Mouse (Mus musculus): ENCODE measurements at regions not wholly inside any gene's neighbourhood (a gene's known extent, or its start where the extent isn't known, plus 50 kb on each side); places are given as distances from the start of the nearest gene placed in this dataset.
A peak's percentile ranks its signal among the peaks of the same experiment; 100 is the strongest.
"Not testable (repeated sequence)": the region's sequence is repeated elsewhere in the genome, so short reads cannot be mapped to it uniquely, and the experiment has no call there.

DNA sequence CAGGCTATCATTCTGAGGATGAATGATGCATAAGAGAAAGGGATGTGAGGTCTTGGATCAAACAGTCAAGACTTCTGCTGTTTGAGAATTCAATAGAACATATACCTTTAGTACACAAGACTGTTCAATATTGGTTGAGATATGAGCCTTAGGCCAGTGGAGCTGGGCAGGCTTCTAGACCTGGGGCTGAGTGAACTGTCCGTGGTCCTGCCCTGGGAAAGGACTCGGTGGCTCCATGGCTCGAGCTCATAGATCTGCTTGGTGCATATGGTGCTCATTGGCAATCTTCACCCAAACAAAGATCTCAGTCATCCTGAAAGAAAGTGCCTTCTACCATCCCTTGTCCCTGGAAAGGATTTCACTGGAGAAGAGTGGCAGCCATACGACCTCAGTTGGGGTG is 233.7 kb downstream of the Glrx3 start:
- TF ChIP-seq CTCF (IDR thresholded peaks at IDR 0.05; ENCODE audit: low read depth): no peak
- DNase-seq (ENCODE audit: low spot score) (peak; percentile 49), ATAC-seq (replicated peaks; ENCODE audit: low FRiP score, low read depth) (no peak)
- Histone ChIP-seq H3K9me3 (replicated peaks; ENCODE audit: low read length) (no peaks in the 10 kb centered on the region), H3K27ac (no peak overlapping the region), H3K27me3 (ENCODE audit: insufficient read depth, low read length) (no peaks in the 10 kb centered on the region), H3K36me3 (ENCODE audit: insufficient read depth, low read length) (no peaks in the 10 kb centered on the region), H3K4me1 (replicated peaks; ENCODE audit: insufficient read depth, low read length) (no peaks in the 10 kb centered on the region), H3K4me3 (replicated peaks; ENCODE audit: low read depth, low read length) (no peak overlapping the region), H3K9ac (ENCODE audit: low read depth, low read length) (no peak overlapping the region), H3K4me2 (ENCODE audit: low read length) (no peak overlapping the region)
- WGBS: 65% methylated on average over 4 of the region's 4 CpGs

DNA sequence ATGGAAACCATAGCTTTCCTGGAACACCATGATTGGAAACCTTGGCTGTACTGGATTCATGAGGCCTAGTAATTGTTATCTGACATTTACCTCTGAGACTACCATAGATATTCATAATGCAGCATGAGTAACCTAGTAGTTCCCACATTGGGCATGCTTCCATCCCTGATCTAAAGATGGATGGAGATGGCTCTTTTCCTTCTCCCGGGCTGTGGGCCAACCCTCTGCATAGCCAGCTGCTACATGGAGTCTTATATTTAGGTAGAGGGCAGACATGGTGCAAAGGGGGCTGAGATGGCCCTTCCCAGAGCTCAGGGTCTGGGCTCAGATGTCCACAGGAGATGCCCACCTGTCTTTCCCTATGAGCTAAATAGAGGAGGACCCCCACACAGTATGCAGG is 237.2 kb downstream of the Glrx3 start:
- ATAC-seq (replicated peaks; ENCODE audit: low FRiP score, low read depth): no peak
- Histone ChIP-seq H3K27me3 (ENCODE audit: insufficient read depth, low read length) (no peaks in the 10 kb centered on the region), H3K4me3 (replicated peaks; ENCODE audit: low read depth, low read length) (no peak overlapping the region), H3K36me3 (ENCODE audit: insufficient read depth, low read length) (no peaks in the 10 kb centered on the region), H3K9ac (ENCODE audit: low read depth, low read length) (no peak overlapping the region), H3K4me2 (ENCODE audit: low read length) (no peak overlapping the region), H3K9me3 (replicated peaks; ENCODE audit: low read length) (no peaks in the 10 kb centered on the region), H3K4me1 (replicated peaks; ENCODE audit: insufficient read depth, low read length) (no peaks in the 10 kb centered on the region), H3K27ac (no peak overlapping the region)
- TF ChIP-seq CTCF (IDR thresholded peaks at IDR 0.05; ENCODE audit: low read depth): no peak
- DNase-seq (ENCODE audit: low spot score): no peak
- 96% methylated on average over 1 of the region's 1 CpGs for WGBS

DNA sequence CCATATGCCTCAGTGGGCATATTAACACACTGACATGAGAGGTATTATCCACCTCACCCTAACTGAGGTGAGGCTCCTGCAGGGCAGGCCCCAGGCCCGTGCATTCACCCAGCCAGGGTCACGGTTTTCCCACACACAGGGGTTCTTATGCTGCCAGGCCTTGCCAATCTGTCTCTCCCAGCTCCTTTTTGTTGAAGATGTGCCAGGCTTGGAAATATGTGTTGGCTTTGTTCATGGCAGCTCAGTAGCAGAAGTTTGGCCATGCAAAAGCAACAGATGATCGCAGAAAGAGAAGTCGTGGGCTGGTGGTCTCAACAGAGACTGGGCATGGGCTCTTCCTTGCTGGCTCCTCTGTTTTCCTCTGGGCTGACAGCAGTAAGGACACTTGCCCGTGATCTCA is 238.0 kb downstream of the Glrx3 start:
- no peak for DNase-seq (ENCODE audit: low spot score)

DNA sequence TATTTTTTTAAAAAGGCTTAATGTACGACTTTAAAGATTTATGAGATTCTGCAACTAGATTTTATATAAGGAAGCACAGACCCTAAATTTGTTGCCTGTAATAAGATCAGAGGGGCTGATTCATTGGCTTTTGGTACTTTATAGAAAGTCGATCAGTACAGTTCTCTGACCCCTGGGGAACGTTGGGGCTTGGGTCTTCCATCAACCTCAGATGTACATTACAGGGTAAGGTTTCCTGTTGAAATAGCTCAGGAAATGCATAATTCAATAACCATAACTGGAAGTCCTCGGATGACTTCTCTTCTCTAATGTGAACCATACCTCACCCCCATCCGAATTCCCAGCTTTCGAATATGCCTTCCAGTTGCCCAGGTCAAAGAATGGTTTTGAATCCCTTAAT is 247.4 kb downstream of the Glrx3 start:
- ATAC-seq (replicated peaks; ENCODE audit: low FRiP score, low read depth): no peak
- no peak overlapping the region for H3K4me2 ChIP-seq (ENCODE audit: low read length)
- no peak for TF ChIP-seq CTCF (IDR thresholded peaks at IDR 0.05; ENCODE audit: low read depth)
- H3K9me3 ChIP-seq (replicated peaks; ENCODE audit: low read length): no peaks in the 10 kb centered on the region
- H3K36me3 ChIP-seq (ENCODE audit: insufficient read depth, low read length): no peaks in the 10 kb centered on the region
- H3K4me1 ChIP-seq (replicated peaks; ENCODE audit: insufficient read depth, low read length): no peaks in the 10 kb centered on the region
- H3K9ac ChIP-seq (ENCODE audit: low read depth, low read length): no peak overlapping the region
- H3K27me3 ChIP-seq (ENCODE audit: insufficient read depth, low read length): no peaks in the 10 kb centered on the region
- 26% methylated on average over 6 of the region's 6 CpGs for WGBS
- DNase-seq (ENCODE audit: low spot score): no peak
- no peak overlapping the region for H3K27ac ChIP-seq
- H3K4me3 ChIP-seq (replicated peaks; ENCODE audit: low read depth, low read length): no peak overlapping the region

More for the DNA sequence above, 238.0 kb downstream of the Glrx3 start:
- 88% methylated on average over 5 of the region's 5 CpGs for WGBS
- Histone ChIP-seq H3K27ac (no peak overlapping the region), H3K4me1 (replicated peaks; ENCODE audit: insufficient read depth, low read length) (no peaks in the 10 kb centered on the region), H3K36me3 (ENCODE audit: insufficient read depth, low read length) (no peaks in the 10 kb centered on the region), H3K27me3 (ENCODE audit: insufficient read depth, low read length) (no peaks in the 10 kb centered on the region), H3K4me2 (ENCODE audit: low read length) (no peak overlapping the region), H3K4me3 (replicated peaks; ENCODE audit: low read depth, low read length) (no peak overlapping the region), H3K9ac (ENCODE audit: low read depth, low read length) (no peak overlapping the region), H3K9me3 (replicated peaks; ENCODE audit: low read length) (no peaks in the 10 kb centered on the region)
- TF ChIP-seq CTCF (IDR thresholded peaks at IDR 0.05; ENCODE audit: low read depth): no peak
- ATAC-seq (replicated peaks; ENCODE audit: low FRiP score, low read depth): no peak

DNA sequence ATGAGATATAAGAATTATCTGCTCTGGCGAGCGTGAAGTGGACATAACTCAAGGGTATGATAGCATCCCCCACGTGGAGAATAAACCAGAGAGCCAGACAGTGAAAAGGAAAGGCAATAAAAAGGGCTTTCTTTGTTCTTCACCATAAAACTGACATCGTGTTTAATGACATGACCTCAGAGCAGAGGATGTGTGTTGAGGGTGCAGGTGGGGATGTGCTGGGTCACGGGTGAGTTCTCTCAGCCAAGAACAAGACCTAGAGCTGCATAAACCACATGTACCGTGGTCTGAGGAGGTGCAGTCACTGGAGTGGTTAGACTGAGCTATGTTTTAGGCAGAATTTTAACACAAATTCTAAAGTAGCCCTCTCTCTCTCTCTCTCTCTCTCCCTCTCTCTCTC is 247.9 kb downstream of the Glrx3 start:
- no peak overlapping the region for H3K27ac ChIP-seq
- H3K4me3 ChIP-seq (replicated peaks; ENCODE audit: low read depth, low read length): no peak overlapping the region
- 13% methylated on average over 6 of the region's 6 CpGs for WGBS
- H3K27me3 ChIP-seq (ENCODE audit: insufficient read depth, low read length): no peaks in the 10 kb centered on the region
- H3K4me2 ChIP-seq (ENCODE audit: low read length): no peak overlapping the region
- TF ChIP-seq CTCF (IDR thresholded peaks at IDR 0.05; ENCODE audit: low read depth): no peak
- no peaks in the 10 kb centered on the region for H3K9me3 ChIP-seq (replicated peaks; ENCODE audit: low read length)
- no peaks in the 10 kb centered on the region for H3K4me1 ChIP-seq (replicated peaks; ENCODE audit: insufficient read depth, low read length)
- peak; percentile 65; the same call in 1 of the 2 replicates for ATAC-seq (replicated peaks; ENCODE audit: low FRiP score, low read depth)
- H3K9ac ChIP-seq (ENCODE audit: low read depth, low read length): no peak overlapping the region
- peak; percentile 53 for DNase-seq (ENCODE audit: low spot score)
- no peaks in the 10 kb centered on the region for H3K36me3 ChIP-seq (ENCODE audit: insufficient read depth, low read length)

DNA sequence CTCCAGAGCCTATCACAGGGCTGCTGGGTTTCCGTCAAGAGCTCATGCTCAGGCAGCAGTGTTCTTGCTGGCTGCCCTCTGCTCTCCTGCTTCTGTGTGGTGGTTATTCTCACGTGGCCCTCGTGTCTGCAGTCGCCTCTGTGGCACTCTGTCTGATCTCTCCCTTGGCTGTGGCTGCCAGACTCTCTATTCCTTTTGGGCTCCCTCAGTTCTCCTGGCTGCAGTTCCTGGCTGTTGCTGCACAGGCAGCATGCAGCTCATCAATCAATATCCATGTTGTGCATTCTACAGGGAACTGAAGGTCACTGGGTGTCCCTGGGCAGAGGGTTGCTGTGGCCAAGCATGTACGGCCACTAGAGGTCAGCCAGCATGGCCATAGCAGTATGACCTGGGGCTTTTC is 259.4 kb downstream of the Glrx3 start:
- Histone ChIP-seq H3K27me3 (ENCODE audit: insufficient read depth, low read length) (no peaks in the 10 kb centered on the region), H3K9me3 (replicated peaks; ENCODE audit: low read length) (no peaks in the 10 kb centered on the region), H3K9ac (ENCODE audit: low read depth, low read length) (no peak overlapping the region), H3K4me2 (ENCODE audit: low read length) (no peak overlapping the region), H3K36me3 (ENCODE audit: insufficient read depth, low read length) (no peaks in the 10 kb centered on the region), H3K4me1 (replicated peaks; ENCODE audit: insufficient read depth, low read length) (no peaks in the 10 kb centered on the region), H3K4me3 (replicated peaks; ENCODE audit: low read depth, low read length) (no peak overlapping the region), H3K27ac (no peak overlapping the region)
- TF ChIP-seq CTCF (IDR thresholded peaks at IDR 0.05; ENCODE audit: low read depth): peak; percentile 10; the same call in 1 of the 2 replicates
- 64% methylated on average over 5 of the region's 5 CpGs for WGBS
- ATAC-seq (replicated peaks; ENCODE audit: low FRiP score, low read depth) (no peak), DNase-seq (ENCODE audit: low spot score) (no peak)

DNA sequence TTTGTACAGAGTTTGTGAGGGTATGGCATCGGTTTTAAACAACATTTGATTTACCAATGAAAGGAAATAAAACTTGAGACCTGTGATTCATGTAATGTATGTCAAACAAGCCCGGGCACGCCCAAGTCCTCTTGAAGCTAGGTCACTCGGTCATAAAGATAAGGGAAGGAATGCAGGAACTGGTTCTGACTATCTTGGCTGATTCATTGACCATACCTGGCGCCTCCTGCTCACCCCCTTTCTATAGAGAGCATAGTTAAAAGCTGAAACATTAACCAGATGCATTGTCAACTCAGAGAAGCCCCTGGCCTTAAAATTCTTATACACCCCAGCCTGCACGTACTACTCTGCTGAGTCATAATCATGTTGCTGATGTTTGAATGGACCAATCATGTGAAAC is 261.1 kb downstream of the Glrx3 start:
- H3K4me1 ChIP-seq (replicated peaks; ENCODE audit: insufficient read depth, low read length); H3K9ac ChIP-seq (ENCODE audit: low read depth, low read length); DNase-seq (ENCODE audit: low spot score); H3K4me3 ChIP-seq (replicated peaks; ENCODE audit: low read depth, low read length); H3K27ac ChIP-seq; H3K9me3 ChIP-seq (replicated peaks; ENCODE audit: low read length); H3K4me2 ChIP-seq (ENCODE audit: low read length); H3K27me3 ChIP-seq (ENCODE audit: insufficient read depth, low read length); H3K36me3 ChIP-seq (ENCODE audit: insufficient read depth, low read length); ATAC-seq (replicated peaks; ENCODE audit: low FRiP score, low read depth): not testable (repeated sequence)
- 63% methylated on average over 6 of the region's 6 CpGs for WGBS
